Mouse (Mus musculus) midbrain, embryonic 14.5 days (tissue): ENCODE measurements around the gene D1Ertd622e. TPM values are rescaled to one million over a fixed set of nuclear protein-coding genes. Genes with fewer than 3 reads are reported as not detected.
"Not testable (repeated sequence)": the region's sequence is repeated elsewhere in the genome, so short reads cannot be mapped to it uniquely, and the experiment has no call there.

Experiments used
- ATAC-seq: fragments of 200-750 bp; cut with Nextera tagmentation; 2 replicates; pipeline ENCODE4 v1.8.0; 2017; ENCODE audit warnings: moderate number of reproducible peaks, moderate library complexity; ENCODE audit not compliant: low FRiP score, low TSS enrichment
- DNase-seq: peaks from one replicate; pipeline ENCODE4 v3.0.0-alpha.2; 2015
- H3K27ac ChIP-seq: fragments of 300-500 bp; sonication (generic); replicated peaks from 2 replicates; pipeline ENCODE4 v1.5.1; 2014; ENCODE audit warnings: mild to moderate bottlenecking, low read depth, low read length, moderate library complexity
- H3K27me3 ChIP-seq: fragments of 300-500 bp; sonication (generic); 2 replicates; pipeline ENCODE4 v1.6.1; 2014; ENCODE audit warnings: low read length, control low read depth, mixed read lengths; ENCODE audit not compliant: control insufficient read depth, insufficient read depth
- H3K36me3 ChIP-seq: fragments of 300-500 bp; sonication (generic); 2 replicates; pipeline ENCODE4 v1.6.1; 2014; ENCODE audit warnings: low read length, control low read depth; ENCODE audit not compliant: control insufficient read depth, insufficient read depth
- H3K4me1 ChIP-seq: fragments of 300-500 bp; sonication (generic); 2 replicates; pipeline ENCODE4 v1.6.1; 2014; ENCODE audit warnings: mild to moderate bottlenecking, antibody characterized with exemption, low read length, control low read depth; ENCODE audit not compliant: control insufficient read depth, insufficient read depth
- H3K4me2 ChIP-seq: fragments of 300-500 bp; sonication (generic); 2 replicates; pipeline ENCODE4 v1.6.1; 2014; ENCODE audit warnings: mild to moderate bottlenecking, low read length, moderate library complexity
- H3K4me3 ChIP-seq: fragments of 300-500 bp; sonication (generic); replicated peaks from 2 replicates; pipeline ENCODE4 v1.5.1; 2014; ENCODE audit warnings: low read depth, low read length
- H3K9ac ChIP-seq: fragments of 300-500 bp; sonication (generic); replicated peaks from 2 replicates; pipeline ENCODE4 v1.6.1; 2014; ENCODE audit warnings: mild to moderate bottlenecking, low read length, moderate library complexity
- H3K9me3 ChIP-seq: fragments of 300-500 bp; sonication (generic); 2 replicates; pipeline ENCODE4 v1.6.1; 2016; ENCODE audit warnings: low read length, control low read depth, mixed read lengths; ENCODE audit not compliant: control insufficient read depth
- WGBS: fragments of 180-500 bp; shearing (Covaris S2); extraction: QIAGEN DNeasy Blood & Tissue Kit; methylation state at CpG from one replicate; pipeline ENCODE4 v1.1.7; 2014; 5-methylcytosine and 5-hydroxymethylcytosine counted together
- polyA plus RNA-seq: library from polyadenylated mRNA; unstranded; fragments of >200 nt; fragmentation: Nextera tagmentation; extraction: Ambion mirVana; gene quantifications from 2 replicates; pipeline ENCODE4 v1.2.1, GENCODE M21; 2014

D1Ertd622e gene
- polyA plus RNA-seq, 1 experiment from 2014 or later: 67.5 TPM

GRCm38 (mm10) chr1:97580680-97581079 lies 81.2 kb downstream of the D1Ertd622e start:
- not testable (repeated sequence) for H3K4me1 ChIP-seq, H3K9ac ChIP-seq, ATAC-seq, H3K9me3 ChIP-seq, H3K27me3 ChIP-seq, H3K4me2 ChIP-seq, H3K36me3 ChIP-seq, H3K27ac ChIP-seq, DNase-seq, H3K4me3 ChIP-seq

DNA sequence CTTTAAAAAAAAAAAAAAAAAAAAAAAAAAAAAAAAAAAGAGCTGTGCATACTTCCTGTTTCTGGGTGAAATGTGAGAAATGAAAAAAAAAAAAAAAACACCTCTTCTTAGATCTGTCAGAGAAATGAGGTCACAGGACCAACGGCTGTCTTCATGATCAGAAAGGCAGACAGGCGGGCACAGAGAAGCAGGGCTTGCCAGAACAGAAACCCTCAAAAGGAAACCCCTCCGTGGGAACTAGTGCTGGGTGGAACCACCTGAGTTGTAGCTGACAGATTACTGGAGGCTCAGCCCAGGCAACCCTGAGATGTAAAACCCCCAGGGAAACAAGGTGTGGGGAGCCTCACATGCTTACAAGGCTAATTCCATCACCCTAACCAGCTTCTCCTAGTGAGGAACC lies 81.6 kb downstream of the D1Ertd622e start:
- DNase-seq (no peak), ATAC-seq (no peak)
- H3K27ac ChIP-seq: no peak overlapping the region
- no peaks in the 10 kb centered on the region for H3K9me3 ChIP-seq
- no peaks in the 10 kb centered on the region for H3K4me1 ChIP-seq
- WGBS: 79% methylated on average over 3 of the region's 3 CpGs
- no peaks in the 10 kb centered on the region for H3K36me3 ChIP-seq
- no peak overlapping the region for H3K9ac ChIP-seq
- H3K4me3 ChIP-seq: no peak overlapping the region
- H3K4me2 ChIP-seq: no peak overlapping the region
- H3K27me3 ChIP-seq: no peaks in the 10 kb centered on the region

DNA sequence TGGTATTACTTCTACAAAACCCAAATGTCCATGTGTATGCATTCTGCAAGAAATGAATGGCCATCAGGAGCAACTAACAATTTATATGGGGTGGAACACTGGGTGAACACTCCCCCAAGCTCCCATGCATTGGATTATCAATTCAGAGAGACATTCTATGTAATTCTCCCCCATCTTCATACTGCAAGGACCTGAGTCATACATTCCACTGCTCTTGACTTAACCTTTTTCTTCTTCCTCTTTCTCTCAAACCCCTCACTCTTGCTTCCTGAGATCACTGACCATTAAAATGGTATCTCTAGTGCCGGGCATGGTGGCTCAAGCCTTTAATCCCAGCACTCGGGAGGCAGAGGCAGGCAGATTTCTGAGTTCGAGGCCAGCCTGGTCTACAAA lies 83.9 kb downstream of the D1Ertd622e start:
- Histone ChIP-seq H3K9ac (no peak overlapping the region), H3K4me3 (no peak overlapping the region), H3K27me3 (no peaks in the 10 kb centered on the region), H3K9me3 (no peaks in the 10 kb centered on the region), H3K4me2 (no peak overlapping the region), H3K4me1 (no peaks in the 10 kb centered on the region), H3K36me3 (no peaks in the 10 kb centered on the region), H3K27ac (no peak overlapping the region)
- ATAC-seq (no peak), DNase-seq (no peak)
- WGBS: 92% methylated on average over 3 of the region's 3 CpGs

DNA sequence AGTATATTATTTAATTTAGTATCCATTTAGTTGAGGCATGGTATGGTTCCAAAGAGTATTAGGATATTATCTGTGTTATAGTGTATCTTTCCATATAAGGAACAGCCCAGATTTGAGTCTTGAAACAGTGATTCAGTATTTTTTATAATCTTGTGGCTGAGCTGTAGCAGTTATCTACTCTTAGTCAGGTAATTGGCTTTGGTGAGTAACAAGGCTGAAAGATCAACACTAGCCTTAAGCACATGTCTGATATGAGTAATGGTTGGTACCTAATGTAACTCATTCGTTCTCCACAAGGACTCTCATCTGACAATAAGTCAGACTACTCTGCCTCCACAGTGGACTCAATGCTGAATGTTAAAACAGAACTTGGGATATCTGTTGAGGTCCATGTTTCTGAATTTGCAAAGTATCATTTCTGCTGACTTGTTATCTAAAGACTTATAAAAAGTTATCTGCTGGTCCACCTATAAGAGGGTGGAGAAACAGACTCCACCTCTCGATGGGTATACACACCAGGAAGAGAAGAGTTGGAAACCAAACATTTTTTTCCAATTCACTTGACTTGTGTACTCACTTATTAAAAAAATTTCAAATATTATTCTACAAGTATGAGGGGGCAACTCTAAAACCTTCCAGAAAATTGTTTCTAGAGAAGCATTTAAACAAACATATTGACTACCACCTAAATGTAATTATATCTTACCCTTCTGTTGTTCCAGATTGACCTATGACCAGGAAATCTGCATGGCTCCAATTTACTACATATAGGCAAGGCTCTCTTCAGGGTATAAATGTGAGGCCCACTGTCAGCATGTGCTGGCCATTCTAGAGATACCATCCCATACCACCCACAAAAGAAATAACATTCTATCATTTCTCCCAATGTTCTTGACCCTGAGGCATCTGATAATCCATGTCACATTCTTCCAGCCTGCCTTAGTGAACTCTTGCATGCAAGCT lies 84.5 kb downstream of the D1Ertd622e start:
- DNase-seq: no peak
- WGBS: 94% methylated on average over 2 of the region's 2 CpGs
- no peak overlapping the region for H3K9ac ChIP-seq

GRCm38 (mm10) chr1:97576576-97576975 lies 85.3 kb downstream of the D1Ertd622e start:
- Histone ChIP-seq H3K4me3 (no peak overlapping the region), H3K9me3 (no peaks in the 10 kb centered on the region), H3K9ac (no peak overlapping the region), H3K4me2 (no peak overlapping the region), H3K4me1 (no peaks in the 10 kb centered on the region), H3K27ac (no peak overlapping the region), H3K36me3 (no peaks in the 10 kb centered on the region), H3K27me3 (no peaks in the 10 kb centered on the region)
- DNase-seq (no peak), ATAC-seq (no peak)
- WGBS: 97% methylated on average over 3 of the region's 3 CpGs

More for the DNA sequence above, 84.5 kb downstream of the D1Ertd622e start:
- no peaks in the 10 kb centered on the region for H3K36me3 ChIP-seq
- no peak overlapping the region for H3K4me3 ChIP-seq
- H3K4me1 ChIP-seq: no peaks in the 10 kb centered on the region
- no peaks in the 10 kb centered on the region for H3K9me3 ChIP-seq
- H3K27me3 ChIP-seq: no peaks in the 10 kb centered on the region
- no peak overlapping the region for H3K27ac ChIP-seq
- ATAC-seq: no peak
- H3K4me2 ChIP-seq: no peak overlapping the region

GRCm38 (mm10) chr1:97570814-97571213 lies 91.1 kb downstream of the D1Ertd622e start:
- H3K9ac ChIP-seq: no peak overlapping the region
- no peaks in the 10 kb centered on the region for H3K9me3 ChIP-seq
- H3K4me3 ChIP-seq: no peak overlapping the region
- no peaks in the 10 kb centered on the region for H3K27me3 ChIP-seq
- H3K27ac ChIP-seq: no peak overlapping the region
- ATAC-seq (peak; percentile 31; the same call in 1 of the 2 replicates), DNase-seq (peak; percentile 57)
- H3K36me3 ChIP-seq: no peaks in the 10 kb centered on the region
- WGBS: 40% methylated on average over 9 of the region's 9 CpGs
- peak overlapping the region; percentile 15; the same call in 1 of the 2 replicates for H3K4me2 ChIP-seq
- H3K4me1 ChIP-seq: 0 out of 2 replicates have a peak, but pooled peaks cover 3% of the 10 kb centered on the region

DNA sequence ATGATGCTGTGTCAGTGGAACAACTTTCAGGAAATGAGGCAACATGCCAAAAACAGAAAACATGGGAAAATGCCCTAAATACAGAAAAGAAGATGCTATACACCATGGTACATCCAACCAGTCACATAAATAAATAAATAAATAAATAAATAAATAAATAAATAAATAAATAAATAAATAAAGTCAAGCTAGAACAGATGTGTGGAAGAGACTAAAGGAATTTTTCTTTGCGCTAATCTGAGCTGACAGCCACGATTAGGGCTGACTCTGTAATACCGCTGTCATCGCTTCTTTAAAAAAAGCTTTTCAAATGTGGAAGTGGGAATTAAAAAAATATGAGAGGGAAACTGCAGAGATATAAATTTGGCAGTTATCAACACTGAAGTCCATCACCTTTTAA lies 93.9 kb downstream of the D1Ertd622e start:
- no peak overlapping the region for H3K9ac ChIP-seq
- no peaks in the 10 kb centered on the region for H3K27me3 ChIP-seq
- no peak overlapping the region for H3K4me2 ChIP-seq
- 0 out of 2 replicates have a peak, but pooled peaks cover 3% of the 10 kb centered on the region for H3K4me1 ChIP-seq
- no peaks in the 10 kb centered on the region for H3K9me3 ChIP-seq
- no peak overlapping the region for H3K27ac ChIP-seq
- no peaks in the 10 kb centered on the region for H3K36me3 ChIP-seq
- DNase-seq (no peak), ATAC-seq (peak; percentile 31; the same call in 1 of the 2 replicates)
- 64% methylated on average over 4 of the region's 4 CpGs for WGBS
- no peak overlapping the region for H3K4me3 ChIP-seq

GRCm38 (mm10) chr1:97564641-97565040 lies 97.2 kb downstream of the D1Ertd622e start:
- no peak for DNase-seq
- no peak for ATAC-seq
- H3K27ac ChIP-seq: no peak overlapping the region
- no peaks in the 10 kb centered on the region for H3K4me1 ChIP-seq
- no peak overlapping the region for H3K4me3 ChIP-seq
- no peak overlapping the region for H3K9ac ChIP-seq
- no peaks in the 10 kb centered on the region for H3K36me3 ChIP-seq
- H3K4me2 ChIP-seq: no peak overlapping the region
- no peaks in the 10 kb centered on the region for H3K9me3 ChIP-seq
- no peaks in the 10 kb centered on the region for H3K27me3 ChIP-seq
- WGBS: 87% methylated on average over 1 of the region's 1 CpGs

GRCm38 (mm10) chr1:97562867-97563266 lies 99.0 kb downstream of the D1Ertd622e start:
- no peaks in the 10 kb centered on the region for H3K36me3 ChIP-seq
- ATAC-seq (no peak), DNase-seq (no peak)
- H3K9me3 ChIP-seq: no peaks in the 10 kb centered on the region
- no peaks in the 10 kb centered on the region for H3K27me3 ChIP-seq
- 96% methylated on average over 3 of the region's 3 CpGs for WGBS
- no peak overlapping the region for H3K4me3 ChIP-seq
- H3K9ac ChIP-seq: no peak overlapping the region
- H3K4me1 ChIP-seq: no peaks in the 10 kb centered on the region
- no peak overlapping the region for H3K4me2 ChIP-seq
- no peak overlapping the region for H3K27ac ChIP-seq
